Mouse (Mus musculus) layer of hippocampus, adult 18-20 months (tissue): ENCODE results near the gene Serpine2. TPM values are rescaled to one million over a fixed set of nuclear protein-coding genes. Genes with fewer than 3 reads are reported as not detected.

Experiments
- DNase-seq, 2 experiments: peaks; one replicate each; pipeline ENCODE4 v3.0.0; 2022; ENCODE audit warnings: low spot score in 2 of 2
- total RNA-seq, 2 experiments: library from RNA; stranded (reverse); gene quantifications; 2 replicates each; pipeline ENCODE4 v1.2.3; 2021

Gene Serpine2
- total RNA-seq, 2 experiments from 2014 or later: 130 to 138 TPM

DNA sequence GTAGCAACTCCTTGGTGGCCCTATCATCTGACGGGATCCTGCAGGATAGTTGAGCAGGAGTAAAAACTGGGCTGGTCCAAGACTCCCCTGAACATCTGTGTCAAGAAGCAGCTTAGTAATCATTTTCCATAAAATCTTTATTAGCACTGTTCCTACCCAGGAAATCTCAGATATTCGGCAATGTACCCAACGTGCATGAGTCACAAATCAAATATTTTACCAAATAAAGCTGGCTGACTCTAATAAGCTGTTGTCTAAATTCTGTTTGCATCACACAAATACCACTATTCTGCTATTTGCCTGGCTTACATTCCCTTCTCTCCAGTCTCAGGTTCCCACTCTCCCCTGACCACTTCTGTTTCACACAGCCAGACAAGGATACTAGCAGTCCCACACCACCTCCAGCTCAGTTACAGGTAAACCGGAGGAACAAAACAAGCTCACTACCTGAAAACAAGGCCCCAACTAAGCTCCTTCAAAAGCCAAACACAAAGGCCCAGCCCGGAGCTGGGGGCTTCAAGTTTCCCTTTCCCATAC is 101.5 kb downstream of the Serpine2 start:
- DNase-seq: no peak

GRCm38 (mm10) chr1:79759006-79759405 is 102.0 kb downstream of the Serpine2 start:
- DNase-seq: no peak

DNA sequence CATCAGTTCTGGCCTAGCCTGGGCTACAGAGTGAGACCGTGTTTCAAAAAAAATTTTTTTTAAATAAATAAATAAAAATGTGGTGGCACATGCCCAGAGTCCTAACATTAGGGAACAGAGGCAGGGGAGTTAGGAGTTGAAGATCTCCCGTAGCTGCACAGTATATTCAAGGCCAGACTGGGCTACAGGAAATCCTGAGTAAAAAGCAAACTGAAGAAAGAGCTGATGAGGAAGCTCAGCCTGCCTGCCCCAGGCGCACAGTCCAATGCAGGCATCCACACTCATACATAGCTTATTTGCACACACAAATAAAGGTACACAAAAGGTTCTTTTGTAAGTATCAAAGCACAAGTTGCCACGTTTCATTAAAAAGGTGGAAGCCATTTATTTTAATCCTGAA is 103.4 kb downstream of the Serpine2 start:
- no peak for DNase-seq

- no peak for DNase-seq
Measured at GRCm38 (mm10) chr1:79757161-79757560, 103.8 kb downstream of the Serpine2 start.

DNA sequence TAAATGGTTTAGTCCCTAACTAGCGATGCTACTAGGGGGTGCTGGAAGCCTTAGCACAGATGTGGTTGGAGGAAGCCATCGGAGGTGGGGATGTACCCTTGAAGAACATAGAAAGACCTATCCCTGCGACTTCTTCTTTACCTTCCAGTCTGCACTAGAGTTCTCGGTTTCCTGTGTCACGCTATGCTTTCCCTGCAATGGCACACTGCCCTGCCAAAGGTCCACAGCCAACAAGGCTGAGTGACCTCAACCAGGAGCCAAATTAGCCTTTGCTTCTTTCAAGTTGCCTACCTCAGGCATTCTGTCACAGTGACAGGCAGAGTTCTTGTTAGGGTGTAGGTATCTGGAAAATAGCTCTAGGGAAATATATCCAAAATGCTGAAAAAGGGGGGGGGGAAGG is 104.6 kb downstream of the Serpine2 start:
- no peak for DNase-seq

DNA sequence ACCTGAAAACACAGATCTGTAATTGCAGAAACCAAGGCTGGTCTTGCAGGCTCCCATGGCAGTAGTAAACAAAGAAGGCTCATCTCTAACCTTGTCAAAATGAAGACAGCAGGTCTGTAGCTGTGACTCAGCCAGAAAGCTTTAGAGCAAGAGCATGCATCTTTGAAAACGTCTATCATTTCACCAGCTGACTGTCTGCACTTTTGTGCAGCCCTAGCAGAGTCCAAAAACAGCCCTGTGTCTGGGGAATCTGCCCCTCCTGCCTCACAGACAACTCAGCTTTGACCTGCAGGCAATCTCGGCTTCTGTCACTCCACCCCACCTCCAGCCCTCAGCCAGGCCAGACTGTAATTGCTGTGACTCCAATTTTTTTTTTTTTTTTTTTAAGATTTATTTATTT is 105.6 kb downstream of the Serpine2 start:
- no peak for DNase-seq

- DNase-seq: no peak
Measured at GRCm38 (mm10) chr1:79754936-79755335, 106.0 kb downstream of the Serpine2 start.

DNA sequence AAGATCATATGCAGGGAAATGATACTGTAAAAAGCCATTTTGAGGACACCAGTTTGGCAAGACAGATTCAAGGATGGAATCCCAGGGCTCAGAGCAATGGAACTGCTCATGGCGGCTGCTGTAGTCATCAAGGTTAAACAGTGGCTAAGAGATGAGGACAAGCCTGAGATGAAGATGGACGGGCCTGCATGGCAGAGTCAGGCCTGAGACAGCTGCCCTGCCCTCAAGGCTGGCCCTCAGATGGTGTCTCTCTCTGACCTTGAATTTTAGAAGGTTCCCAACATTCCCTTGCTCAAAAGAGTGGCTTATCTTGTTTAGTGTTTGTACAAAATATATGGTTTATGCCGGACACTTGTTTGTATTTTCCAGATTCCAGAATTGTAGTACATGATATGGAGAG is 107.5 kb downstream of the Serpine2 start:
- no peak for DNase-seq

DNA sequence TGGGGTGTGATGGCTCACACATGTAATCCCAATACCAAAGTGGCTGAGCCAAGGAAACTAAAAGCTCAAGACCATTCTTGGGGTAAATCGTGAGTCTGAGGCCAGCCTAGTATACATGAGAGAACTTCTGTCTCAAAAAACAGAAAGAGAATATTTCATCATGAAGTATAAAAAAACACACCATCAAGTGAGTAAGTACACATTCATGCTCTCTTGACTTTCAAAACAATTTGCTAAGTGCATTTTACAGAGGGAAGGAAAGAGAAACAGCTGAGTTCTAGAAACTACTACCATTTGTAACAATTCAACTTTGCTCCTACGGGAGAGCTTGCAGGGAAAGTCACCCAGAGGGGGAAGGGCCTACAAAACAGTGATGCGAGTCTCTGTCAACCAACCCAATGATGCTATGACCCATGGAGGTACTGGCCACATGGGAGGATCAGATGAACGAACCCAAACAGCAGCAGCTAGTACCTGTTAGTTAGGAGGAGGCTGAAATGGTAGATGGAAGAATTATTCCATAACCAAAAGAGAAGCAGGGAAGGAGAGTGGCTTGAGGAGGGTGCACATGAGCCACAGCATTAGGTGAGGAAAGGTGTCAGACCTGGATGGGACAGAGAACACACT is 108.2 kb downstream of the Serpine2 start:
- no peak for DNase-seq

GRCm38 (mm10) chr1:79752015-79752695 is 108.8 kb downstream of the Serpine2 start:
- DNase-seq: no peak

GRCm38 (mm10) chr1:79751186-79751585 is 109.8 kb downstream of the Serpine2 start:
- no peak for DNase-seq

DNA sequence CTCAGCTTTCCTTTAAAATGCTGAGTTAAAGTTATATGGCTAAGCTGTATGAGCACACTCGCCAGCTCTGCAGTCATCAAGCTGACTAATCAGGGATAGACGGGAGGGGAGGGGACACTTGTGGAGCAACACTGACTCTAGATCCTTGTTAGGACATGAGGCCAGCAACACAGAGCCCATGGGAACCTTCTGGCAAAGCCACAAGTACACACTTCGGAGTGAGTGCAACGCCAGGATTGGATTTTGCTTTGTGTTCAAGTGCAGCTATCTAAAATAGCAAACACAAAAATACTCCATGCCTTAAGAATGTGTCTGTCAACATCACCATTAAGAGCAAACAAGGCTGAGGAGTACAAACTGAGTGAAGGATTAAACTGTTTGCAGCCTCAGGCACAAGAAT is 114.9 kb downstream of the Serpine2 start:
- no peak for DNase-seq

Other genes with a start within 250 kb of the Serpine2 start
- gene Ap1s3, start 189.2 kb downstream of the Serpine2 start, total RNA-seq: 1 to 10 TPM; 1.7 to 2.0 TPM
- gene Mrpl44, start 85.2 kb downstream of the Serpine2 start, total RNA-seq: 10 to 100 TPM; 30.4 to 30.5 TPM
- 10 to 100 TPM; 35.9 to 39.6 TPM for gene Wdfy1, start 85.0 kb downstream of the Serpine2 start, total RNA-seq